Mouse (Mus musculus): Measurements from ENCODE around the gene Midn. TPM values are rescaled to one million over a fixed set of nuclear protein-coding genes. Genes with fewer than 3 reads are reported as not detected.
A peak's percentile ranks its signal among the peaks of the same experiment; 100 is the strongest.

Midn gene
- polyA plus RNA-seq, 1 experiment: 31.6 TPM

GRCm38 (mm10) chr10:80116927-80117691 is 31.0 kb upstream of the Midn start:
- Histone ChIP-seq H3K4me1 (ENCODE audit: control insufficient read depth, insufficient read depth, insufficient read length, low read length) (peaks cover 12% of the 10 kb centered on the region), H3K27ac (replicated peaks; ENCODE audit: low read depth, low read length) (peak overlapping the region; percentile 78), H3K4me3 (ENCODE audit: insufficient read depth, low read depth, low read length) (peak overlapping the region; percentile 92)

- Histone ChIP-seq H3K4me3 (ENCODE audit: insufficient read depth, low read depth, low read length) (peak overlapping the region; percentile 92), H3K27ac (replicated peaks; ENCODE audit: low read depth, low read length) (no peak overlapping the region), H3K4me1 (ENCODE audit: control insufficient read depth, insufficient read depth, insufficient read length, low read length) (peaks cover 12% of the 10 kb centered on the region)
Measured at GRCm38 (mm10) chr10:80117736-80118135, 30.3 kb upstream of the Midn start.

- H3K27ac ChIP-seq (replicated peaks; ENCODE audit: low read depth, low read length): no peak overlapping the region
- H3K4me3 ChIP-seq (ENCODE audit: insufficient read depth, low read depth, low read length): no peak overlapping the region
- peaks cover 12% of the 10 kb centered on the region for H3K4me1 ChIP-seq (ENCODE audit: control insufficient read depth, insufficient read depth, insufficient read length, low read length)
Measured at GRCm38 (mm10) chr10:80118552-80118951, 29.5 kb upstream of the Midn start.

- Histone ChIP-seq H3K4me1 (ENCODE audit: control insufficient read depth, insufficient read depth, insufficient read length, low read length) (peaks cover 12% of the 10 kb centered on the region), H3K4me3 (ENCODE audit: insufficient read depth, low read depth, low read length) (no peak overlapping the region; the same call in 1 of the 2 replicates), H3K27ac (replicated peaks; ENCODE audit: low read depth, low read length) (no peak overlapping the region)
Measured at GRCm38 (mm10) chr10:80120146-80120545, 27.9 kb upstream of the Midn start.

GRCm38 (mm10) chr10:80121639-80122038 is 26.4 kb upstream of the Midn start:
- no peak overlapping the region for H3K27ac ChIP-seq (replicated peaks; ENCODE audit: low read depth, low read length)
- no peak overlapping the region for H3K4me3 ChIP-seq (ENCODE audit: insufficient read depth, low read depth, low read length)
- peaks cover 12% of the 10 kb centered on the region for H3K4me1 ChIP-seq (ENCODE audit: control insufficient read depth, insufficient read depth, insufficient read length, low read length)

- Histone ChIP-seq H3K4me3 (ENCODE audit: insufficient read depth, low read depth, low read length) (no peak overlapping the region), H3K27ac (replicated peaks; ENCODE audit: low read depth, low read length) (no peak overlapping the region), H3K4me1 (ENCODE audit: control insufficient read depth, insufficient read depth, insufficient read length, low read length) (no peaks in the 10 kb centered on the region; the same call in 1 of the 2 replicates)
Measured at GRCm38 (mm10) chr10:80123932-80124562, 24.0 kb upstream of the Midn start.

GRCm38 (mm10) chr10:80127920-80128319 is 20.2 kb upstream of the Midn start:
- H3K4me3 ChIP-seq (ENCODE audit: insufficient read depth, low read depth, low read length): no peak overlapping the region
- H3K27ac ChIP-seq (replicated peaks; ENCODE audit: low read depth, low read length): no peak overlapping the region
- no peaks in the 10 kb centered on the region for H3K4me1 ChIP-seq (ENCODE audit: control insufficient read depth, insufficient read depth, insufficient read length, low read length)

GRCm38 (mm10) chr10:80129846-80130245 is 18.2 kb upstream of the Midn start:
- Histone ChIP-seq H3K4me3 (ENCODE audit: insufficient read depth, low read depth, low read length) (no peak overlapping the region), H3K27ac (replicated peaks; ENCODE audit: low read depth, low read length) (no peak overlapping the region)

GRCm38 (mm10) chr10:80130403-80131031 is 17.6 kb upstream of the Midn start:
- Histone ChIP-seq H3K4me3 (ENCODE audit: insufficient read depth, low read depth, low read length) (no peak overlapping the region), H3K4me1 (ENCODE audit: control insufficient read depth, insufficient read depth, insufficient read length, low read length) (peaks cover 2% of the 10 kb centered on the region; the same call in 1 of the 2 replicates), H3K27ac (replicated peaks; ENCODE audit: low read depth, low read length) (no peak overlapping the region)

More at GRCm38 (mm10) chr10:80129846-80130245, 18.2 kb upstream of the Midn start:
- 0 out of 2 replicates have a peak, but pooled peaks cover 2% of the 10 kb centered on the region for H3K4me1 ChIP-seq (ENCODE audit: control insufficient read depth, insufficient read depth, insufficient read length, low read length)

GRCm38 (mm10) chr10:80131316-80131951 is 16.6 kb upstream of the Midn start:
- H3K4me1 ChIP-seq (ENCODE audit: control insufficient read depth, insufficient read depth, insufficient read length, low read length): peaks cover 2% of the 10 kb centered on the region; the same call in 1 of the 2 replicates
- H3K27ac ChIP-seq (replicated peaks; ENCODE audit: low read depth, low read length): no peak overlapping the region
- no peak overlapping the region for H3K4me3 ChIP-seq (ENCODE audit: insufficient read depth, low read depth, low read length)

- Histone ChIP-seq H3K4me1 (ENCODE audit: control insufficient read depth, insufficient read depth, insufficient read length, low read length) (peaks cover 2% of the 10 kb centered on the region; the same call in 1 of the 2 replicates), H3K27ac (replicated peaks; ENCODE audit: low read depth, low read length) (no peak overlapping the region)
Measured at GRCm38 (mm10) chr10:80131952-80132350, 16.1 kb upstream of the Midn start.

GRCm38 (mm10) chr10:80133226-80133849 is 14.7 kb upstream of the Midn start:
- no peak overlapping the region for H3K27ac ChIP-seq (replicated peaks; ENCODE audit: low read depth, low read length)
- H3K4me3 ChIP-seq (ENCODE audit: insufficient read depth, low read depth, low read length): no peak overlapping the region
- H3K4me1 ChIP-seq (ENCODE audit: control insufficient read depth, insufficient read depth, insufficient read length, low read length): peaks cover 2% of the 10 kb centered on the region; the same call in 1 of the 2 replicates

More at GRCm38 (mm10) chr10:80131952-80132350, 16.1 kb upstream of the Midn start:
- H3K4me3 ChIP-seq (ENCODE audit: insufficient read depth, low read depth, low read length): no peak overlapping the region

- Histone ChIP-seq H3K4me3 (ENCODE audit: insufficient read depth, low read depth, low read length) (no peak overlapping the region), H3K27ac (replicated peaks; ENCODE audit: low read depth, low read length) (no peak overlapping the region), H3K4me1 (ENCODE audit: control insufficient read depth, insufficient read depth, insufficient read length, low read length) (peaks cover 2% of the 10 kb centered on the region; the same call in 1 of the 2 replicates)
Measured at GRCm38 (mm10) chr10:80134421-80134820, 13.7 kb upstream of the Midn start.

- Histone ChIP-seq H3K4me1 (ENCODE audit: control insufficient read depth, insufficient read depth, insufficient read length, low read length) (peaks cover 2% of the 10 kb centered on the region; the same call in 1 of the 2 replicates), H3K4me3 (ENCODE audit: insufficient read depth, low read depth, low read length) (no peak overlapping the region)
Measured at GRCm38 (mm10) chr10:80135161-80135560, 12.9 kb upstream of the Midn start.

More at GRCm38 (mm10) chr10:80135161-80135560, 12.9 kb upstream of the Midn start:
- H3K27ac ChIP-seq (replicated peaks; ENCODE audit: low read depth, low read length): no peak overlapping the region

Measured in brown adipose tissue, adult 24 weeks (tissue).